Mouse (Mus musculus) liver, embryonic 14.5 days (tissue): ENCODE measurements around the gene Slbp.

ENCODE experiments used
- CTCF ChIP-seq: IDR thresholded peaks from 2 replicates; pipeline ENCODE4 v1.5.1; 2016; ENCODE audit warnings: antibody characterized with exemption, low read depth, control low read depth
- EP300 ChIP-seq: IDR thresholded peaks from 2 replicates; pipeline ENCODE4 v1.6.1; 2016; ENCODE audit warnings: antibody characterized with exemption, low read depth

GRCm38 (mm10) chr5:33589221-33589888 is 63.0 kb downstream of the Slbp start:
- TF ChIP-seq CTCF: peak; percentile 99
- TF ChIP-seq EP300: no peak
